Mouse (Mus musculus): Measurements from ENCODE around the gene Mtrex.

Mtrex gene

DNA sequence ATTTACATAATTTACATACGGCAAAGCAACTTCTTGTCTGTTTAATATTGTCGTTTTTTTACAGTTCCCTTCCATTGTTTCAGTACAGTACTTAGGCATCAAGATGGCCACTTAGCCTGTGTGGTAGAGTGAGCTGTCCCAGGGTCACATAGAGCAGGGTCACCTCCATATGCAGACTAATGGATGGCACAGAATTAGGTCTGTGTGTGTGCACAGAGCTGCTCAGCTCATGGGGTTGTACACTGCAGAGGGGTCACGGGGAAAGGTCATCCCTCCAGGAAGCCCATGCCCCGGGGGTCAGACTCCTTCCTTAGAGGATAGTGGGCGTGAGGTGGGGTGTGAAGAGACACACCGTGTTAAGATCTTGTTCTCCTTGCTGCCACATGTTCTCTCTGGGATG is 101.7 kb downstream of the Mtrex start:
- no peak for DNase-seq (ENCODE audit: low read depth, low spot score)

DNA sequence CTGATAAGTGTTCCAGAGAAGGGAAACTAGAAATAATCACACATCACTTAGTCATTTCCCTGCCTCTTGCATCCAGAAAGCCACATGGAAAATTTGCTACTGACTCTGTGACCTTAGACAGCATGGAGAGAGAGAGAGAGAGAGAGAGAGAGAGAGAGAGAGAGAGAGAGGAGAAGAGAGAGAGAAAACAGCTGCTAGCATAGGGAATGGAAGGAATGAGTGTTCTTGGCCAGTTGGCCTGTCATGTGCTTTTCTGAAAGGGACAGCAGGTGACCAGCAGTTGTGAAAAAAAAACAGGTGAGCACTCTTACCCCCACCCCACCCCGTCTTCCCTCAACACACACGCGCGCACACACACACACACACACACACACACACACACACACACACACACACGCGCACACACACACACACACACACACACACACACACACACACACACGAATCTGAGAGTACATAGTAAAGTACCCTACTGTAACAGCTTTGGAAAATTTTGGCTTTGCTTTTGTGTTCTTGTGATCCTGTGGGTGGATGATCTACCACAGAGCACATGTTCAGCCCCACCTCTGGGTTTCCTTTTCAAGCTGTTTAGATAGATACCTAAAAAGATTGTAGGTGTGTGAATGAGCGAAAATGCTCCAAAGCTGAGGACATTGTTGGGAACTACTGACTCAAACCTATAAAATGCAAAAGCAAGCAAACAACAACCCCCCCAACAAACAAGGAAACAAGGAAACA is 103.1 kb downstream of the Mtrex start:
- DNase-seq (ENCODE audit: low read depth, low spot score): peak; percentile 34

DNA sequence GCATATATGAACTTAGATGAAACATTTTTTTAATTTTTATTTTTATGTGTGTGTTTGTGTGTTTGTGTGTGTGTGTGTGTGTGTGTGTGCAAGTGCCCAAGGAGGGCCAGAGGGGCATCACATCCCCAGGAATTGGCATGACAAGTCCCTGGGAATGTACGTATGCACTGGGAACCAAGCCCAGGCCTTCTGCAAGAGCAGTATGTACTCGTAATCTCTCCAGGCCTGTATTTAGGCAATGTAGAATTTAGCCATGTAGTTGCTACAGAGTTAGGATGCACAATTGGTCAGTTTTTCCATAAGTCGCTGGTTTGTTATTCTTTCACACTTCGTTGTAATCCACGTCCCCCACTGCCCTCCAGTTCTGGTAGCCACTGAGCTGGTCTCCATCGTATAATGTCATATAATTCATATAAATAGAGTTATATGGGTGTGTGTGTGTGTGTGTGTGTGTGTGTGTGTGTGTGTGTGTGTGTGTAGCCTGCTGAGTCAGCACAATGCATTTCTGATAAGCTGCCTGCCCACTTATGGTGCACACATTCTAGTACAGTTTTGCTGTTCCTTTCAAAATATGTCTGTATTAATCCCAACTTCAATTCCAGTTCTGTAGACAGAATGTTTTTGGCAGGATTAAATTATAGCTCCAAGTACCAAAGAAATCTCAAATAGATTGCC is 103.8 kb downstream of the Mtrex start:
- DNase-seq (ENCODE audit: low read depth, low spot score): no peak

DNA sequence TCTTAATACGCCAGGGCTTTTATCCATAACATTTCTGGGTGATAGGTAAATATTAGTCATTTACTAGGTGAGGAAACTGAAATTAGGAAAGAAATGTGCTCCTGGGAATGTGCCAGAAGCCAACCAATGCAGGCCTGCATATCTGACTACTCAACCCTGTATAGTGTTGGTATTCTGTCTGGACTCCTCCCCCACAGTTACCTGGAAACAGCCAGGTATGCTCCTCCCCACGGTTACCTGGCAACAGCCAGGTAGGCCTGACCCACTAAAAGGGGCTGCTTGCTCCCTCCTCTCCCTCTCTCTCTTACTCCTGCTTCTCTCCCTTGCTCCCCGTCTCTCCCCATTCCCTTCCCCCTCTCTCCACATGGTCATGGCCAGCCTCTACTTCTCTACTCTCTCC is 104.8 kb downstream of the Mtrex start:
- DNase-seq (ENCODE audit: low read depth, low spot score): no peak

DNA sequence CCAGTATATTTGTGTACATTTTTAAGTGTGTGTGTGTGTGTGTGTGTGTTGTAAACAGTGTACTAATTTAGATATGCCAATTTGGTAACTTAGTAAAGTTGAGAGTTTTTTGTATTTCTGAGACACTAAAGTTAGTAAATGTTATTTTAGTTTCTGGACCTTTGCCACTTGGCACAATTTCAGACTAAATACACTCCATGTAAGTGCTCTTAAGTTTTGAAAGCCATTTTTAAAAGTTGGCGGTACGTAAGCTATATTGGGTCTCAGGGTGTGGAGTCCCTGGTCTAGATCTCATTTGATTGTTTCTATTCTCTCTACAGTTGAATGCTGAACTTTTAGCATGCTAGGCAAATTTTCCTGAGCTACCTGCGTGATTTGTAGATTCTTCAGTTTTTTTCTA is 109.1 kb downstream of the Mtrex start:
- no peak for DNase-seq (ENCODE audit: low read depth, low spot score)
